Mouse (Mus musculus): ENCODE measurements around the gene Ap2m1.

The Ap2m1 gene

GRCm38 (mm10) chr16:20529375-20529774, 5.9 kb upstream of the Ap2m1 start:
- no peak for DNase-seq (ENCODE audit: low spot score in 2 of 2)

- DNase-seq (ENCODE audit: low spot score in 2 of 2), result no peak
These were observed 4.3 kb upstream of the Ap2m1 start for GRCm38 (mm10) chr16:20530941-20531340.

GRCm38 (mm10) chr16:20534617-20535295, 522 bp upstream of the Ap2m1 start:
- DNase-seq (ENCODE audit: low spot score in 2 of 2), result no peak

GRCm38 (mm10) chr16:20536081-20536665, 895 bp downstream of the Ap2m1 start:
- no peak for DNase-seq (ENCODE audit: low spot score in 2 of 2)

GRCm38 (mm10) chr16:20537071-20537471, 1.8 kb downstream of the Ap2m1 start:
- DNase-seq (ENCODE audit: low spot score in 2 of 2), result no peak

- no peak for DNase-seq (ENCODE audit: low spot score in 2 of 2)
These were observed 2.5 kb downstream of the Ap2m1 start for GRCm38 (mm10) chr16:20537601-20538320.

GRCm38 (mm10) chr16:20539649-20540048, 4.4 kb downstream of the Ap2m1 start:
- no peak for DNase-seq (ENCODE audit: low spot score in 2 of 2)

GRCm38 (mm10) chr16:20540438-20540837, 5.2 kb downstream of the Ap2m1 start:
- no peak for DNase-seq (ENCODE audit: low spot score in 2 of 2)

GRCm38 (mm10) chr16:20545696-20546095, 10.4 kb downstream of the Ap2m1 start:
- DNase-seq (ENCODE audit: low spot score in 2 of 2), result no peak

GRCm38 (mm10) chr16:20547423-20547822, 12.1 kb downstream of the Ap2m1 start:
- DNase-seq (ENCODE audit: low spot score in 2 of 2), result no peak

GRCm38 (mm10) chr16:20548096-20548948, 13.0 kb downstream of the Ap2m1 start, which contains the start of gene Abcf3:
Abcf3 (plus strand) TSS chr16:20548577.
- peak; percentile 97 for DNase-seq (ENCODE audit: low spot score in 2 of 2)

GRCm38 (mm10) chr16:20549161-20549560, 13.9 kb downstream of the Ap2m1 start:
- DNase-seq (ENCODE audit: low spot score in 2 of 2), result no peak

- DNase-seq (ENCODE audit: low spot score in 2 of 2), result no peak
These were observed 16.4 kb downstream of the Ap2m1 start for GRCm38 (mm10) chr16:20551691-20552090.

GRCm38 (mm10) chr16:20552594-20552993, 17.3 kb downstream of the Ap2m1 start:
- DNase-seq (ENCODE audit: low spot score in 2 of 2), result no peak

GRCm38 (mm10) chr16:20555000-20555399, 19.7 kb downstream of the Ap2m1 start:
- DNase-seq (ENCODE audit: low spot score in 2 of 2), result no peak

GRCm38 (mm10) chr16:20557381-20557780, 22.1 kb downstream of the Ap2m1 start:
- no peak for DNase-seq (ENCODE audit: low spot score in 2 of 2)

GRCm38 (mm10) chr16:20565075-20565474, 29.8 kb downstream of the Ap2m1 start:
- no peak for DNase-seq (ENCODE audit: low spot score in 2 of 2)

GRCm38 (mm10) chr16:20589366-20589938, 54.2 kb downstream of the Ap2m1 start, which contains the start of gene Vwa5b2:
Vwa5b2 (plus strand) TSS chr16:20589471.
- DNase-seq (ENCODE audit: low spot score in 2 of 2), result no peak

- DNase-seq (ENCODE audit: low spot score in 2 of 2), result no peak
These were observed 54.8 kb downstream of the Ap2m1 start for GRCm38 (mm10) chr16:20589939-20590679.

- no peak for DNase-seq (ENCODE audit: low spot score in 2 of 2)
These were observed 55.4 kb downstream of the Ap2m1 start for GRCm38 (mm10) chr16:20590680-20591038.

Measured in urinary bladder, postnatal 4 days (tissue).